Mouse (Mus musculus): ENCODE measurements around the gene Lrrc59. TPM values are rescaled to one million over a fixed set of nuclear protein-coding genes. Genes with fewer than 3 reads are reported as not detected.

Lrrc59 gene
- polyA plus RNA-seq, 1 experiment from 2014 or later = 138 TPM

- Histone ChIP-seq H3K4me2 (ENCODE audit: low read length) (no peak overlapping the region), H3K9ac (replicated peaks; ENCODE audit: low read length) (no peak overlapping the region), H3K9me3 (ENCODE audit: control insufficient read depth, low read length) (no peaks in the 10 kb centered on the region), H3K27me3 (ENCODE audit: control insufficient read depth, insufficient read depth, low read length) (no peaks in the 10 kb centered on the region), H3K36me3 (ENCODE audit: control insufficient read depth, insufficient read depth, low read length) (no peaks in the 10 kb centered on the region), H3K4me3 (replicated peaks; ENCODE audit: low read depth, low read length) (no peak overlapping the region), H3K4me1 (ENCODE audit: control insufficient read depth, insufficient read depth, low read length) (no peaks in the 10 kb centered on the region), H3K27ac (replicated peaks; ENCODE audit: low read depth, low read length) (no peak overlapping the region)
- no peak for ATAC-seq (ENCODE audit: low FRiP score, low TSS enrichment)
- DNase-seq = no peak
- 77% methylated on average over 2 of the region's 2 CpGs for WGBS
Observed at GRCm38 (mm10) chr11:94622162-94622561, 7.4 kb upstream of the Lrrc59 start.

GRCm38 (mm10) chr11:94629884-94630198 lies 274 bp downstream of the Lrrc59 start:
- peak overlapping the region; percentile 55; the same call in 1 of the 2 replicates for H3K27ac ChIP-seq (replicated peaks; ENCODE audit: low read depth, low read length)
- WGBS = under 1% methylated on average over 28 of the region's 28 CpGs
- no peak; the same call in 1 of the 2 replicates for ATAC-seq (ENCODE audit: low FRiP score, low TSS enrichment)
- no peaks in the 10 kb centered on the region for H3K27me3 ChIP-seq (ENCODE audit: control insufficient read depth, insufficient read depth, low read length)
- no peak for DNase-seq
- peaks cover 32% of the 10 kb centered on the region for H3K36me3 ChIP-seq (ENCODE audit: control insufficient read depth, insufficient read depth, low read length)
- H3K4me2 ChIP-seq (ENCODE audit: low read length) = peak overlapping the region; percentile 95
- H3K9me3 ChIP-seq (ENCODE audit: control insufficient read depth, low read length) = no peaks in the 10 kb centered on the region
- peak overlapping the region; percentile 84 for H3K9ac ChIP-seq (replicated peaks; ENCODE audit: low read length)
- H3K4me1 ChIP-seq (ENCODE audit: control insufficient read depth, insufficient read depth, low read length) = peaks cover 10% of the 10 kb centered on the region
- peak overlapping the region; percentile 96 for H3K4me3 ChIP-seq (replicated peaks; ENCODE audit: low read depth, low read length)

- peaks cover 37% of the 10 kb centered on the region for H3K36me3 ChIP-seq (ENCODE audit: control insufficient read depth, insufficient read depth, low read length)
- H3K9ac ChIP-seq (replicated peaks; ENCODE audit: low read length) = peak overlapping the region; percentile 84
- DNase-seq (peak; percentile 58), ATAC-seq (ENCODE audit: low FRiP score, low TSS enrichment) (no peak)
- peak overlapping the region; percentile 95 for H3K4me2 ChIP-seq (ENCODE audit: low read length)
- peak overlapping the region; percentile 55; the same call in 1 of the 2 replicates for H3K27ac ChIP-seq (replicated peaks; ENCODE audit: low read depth, low read length)
- no peaks in the 10 kb centered on the region for H3K9me3 ChIP-seq (ENCODE audit: control insufficient read depth, low read length)
- H3K27me3 ChIP-seq (ENCODE audit: control insufficient read depth, insufficient read depth, low read length) = no peaks in the 10 kb centered on the region
- H3K4me3 ChIP-seq (replicated peaks; ENCODE audit: low read depth, low read length) = peak overlapping the region; percentile 96
- WGBS = 16% methylated on average over 26 of the region's 26 CpGs
- H3K4me1 ChIP-seq (ENCODE audit: control insufficient read depth, insufficient read depth, low read length) = peaks cover 10% of the 10 kb centered on the region
Observed at GRCm38 (mm10) chr11:94630199-94631011, 838 bp downstream of the Lrrc59 start.

- Histone ChIP-seq H3K36me3 (ENCODE audit: control insufficient read depth, insufficient read depth, low read length) (peaks cover 53% of the 10 kb centered on the region), H3K4me3 (replicated peaks; ENCODE audit: low read depth, low read length) (no peak overlapping the region), H3K9ac (replicated peaks; ENCODE audit: low read length) (no peak overlapping the region), H3K27ac (replicated peaks; ENCODE audit: low read depth, low read length) (no peak overlapping the region), H3K9me3 (ENCODE audit: control insufficient read depth, low read length) (no peaks in the 10 kb centered on the region), H3K27me3 (ENCODE audit: control insufficient read depth, insufficient read depth, low read length) (no peaks in the 10 kb centered on the region), H3K4me1 (ENCODE audit: control insufficient read depth, insufficient read depth, low read length) (peaks cover 10% of the 10 kb centered on the region), H3K4me2 (ENCODE audit: low read length) (no peak overlapping the region)
- WGBS = 98% methylated on average over 5 of the region's 5 CpGs
- DNase-seq = no peak
- ATAC-seq (ENCODE audit: low FRiP score, low TSS enrichment) = no peak
Observed at GRCm38 (mm10) chr11:94631969-94632368, 2.4 kb downstream of the Lrrc59 start.

- Histone ChIP-seq H3K4me3 (replicated peaks; ENCODE audit: low read depth, low read length) (no peak overlapping the region), H3K4me2 (ENCODE audit: low read length) (no peak overlapping the region), H3K9me3 (ENCODE audit: control insufficient read depth, low read length) (no peaks in the 10 kb centered on the region), H3K9ac (replicated peaks; ENCODE audit: low read length) (no peak overlapping the region), H3K4me1 (ENCODE audit: control insufficient read depth, insufficient read depth, low read length) (peaks cover 10% of the 10 kb centered on the region), H3K27ac (replicated peaks; ENCODE audit: low read depth, low read length) (no peak overlapping the region), H3K36me3 (ENCODE audit: control insufficient read depth, insufficient read depth, low read length) (peaks cover 63% of the 10 kb centered on the region), H3K27me3 (ENCODE audit: control insufficient read depth, insufficient read depth, low read length) (no peaks in the 10 kb centered on the region)
- ATAC-seq (ENCODE audit: low FRiP score, low TSS enrichment) = no peak
- no peak for DNase-seq
- WGBS = 92% methylated on average over 8 of the region's 8 CpGs
Observed at GRCm38 (mm10) chr11:94632988-94633387, 3.4 kb downstream of the Lrrc59 start.

- Histone ChIP-seq H3K9ac (replicated peaks; ENCODE audit: low read length) (no peak overlapping the region), H3K4me3 (replicated peaks; ENCODE audit: low read depth, low read length) (no peak overlapping the region), H3K27me3 (ENCODE audit: control insufficient read depth, insufficient read depth, low read length) (no peaks in the 10 kb centered on the region), H3K27ac (replicated peaks; ENCODE audit: low read depth, low read length) (no peak overlapping the region), H3K9me3 (ENCODE audit: control insufficient read depth, low read length) (no peaks in the 10 kb centered on the region), H3K4me1 (ENCODE audit: control insufficient read depth, insufficient read depth, low read length) (peaks cover 10% of the 10 kb centered on the region), H3K36me3 (ENCODE audit: control insufficient read depth, insufficient read depth, low read length) (peaks cover 78% of the 10 kb centered on the region), H3K4me2 (ENCODE audit: low read length) (no peak overlapping the region)
- no peak for DNase-seq
- no peak for ATAC-seq (ENCODE audit: low FRiP score, low TSS enrichment)
- 89% methylated on average over 5 of the region's 5 CpGs for WGBS
Observed at GRCm38 (mm10) chr11:94634431-94634830, 4.9 kb downstream of the Lrrc59 start.

- no peak overlapping the region for H3K27ac ChIP-seq (replicated peaks; ENCODE audit: low read depth, low read length)
- no peak overlapping the region for H3K4me3 ChIP-seq (replicated peaks; ENCODE audit: low read depth, low read length)
- no peak overlapping the region for H3K4me2 ChIP-seq (ENCODE audit: low read length)
- H3K27me3 ChIP-seq (ENCODE audit: control insufficient read depth, insufficient read depth, low read length) = no peaks in the 10 kb centered on the region
- DNase-seq (no peak), ATAC-seq (ENCODE audit: low FRiP score, low TSS enrichment) (no peak)
- H3K4me1 ChIP-seq (ENCODE audit: control insufficient read depth, insufficient read depth, low read length) = no peaks in the 10 kb centered on the region
- no peaks in the 10 kb centered on the region for H3K9me3 ChIP-seq (ENCODE audit: control insufficient read depth, low read length)
- WGBS = 92% methylated on average over 8 of the region's 8 CpGs
- no peak overlapping the region for H3K9ac ChIP-seq (replicated peaks; ENCODE audit: low read length)
- H3K36me3 ChIP-seq (ENCODE audit: control insufficient read depth, insufficient read depth, low read length) = peaks cover 77% of the 10 kb centered on the region
Observed at GRCm38 (mm10) chr11:94644461-94645219, 15.1 kb downstream of the Lrrc59 start.

GRCm38 (mm10) chr11:94646457-94646856 lies 16.9 kb downstream of the Lrrc59 start:
- Histone ChIP-seq H3K27me3 (ENCODE audit: control insufficient read depth, insufficient read depth, low read length) (no peaks in the 10 kb centered on the region), H3K4me3 (replicated peaks; ENCODE audit: low read depth, low read length) (no peak overlapping the region), H3K9me3 (ENCODE audit: control insufficient read depth, low read length) (no peaks in the 10 kb centered on the region), H3K36me3 (ENCODE audit: control insufficient read depth, insufficient read depth, low read length) (peaks cover 70% of the 10 kb centered on the region), H3K4me1 (ENCODE audit: control insufficient read depth, insufficient read depth, low read length) (no peaks in the 10 kb centered on the region), H3K27ac (replicated peaks; ENCODE audit: low read depth, low read length) (no peak overlapping the region), H3K9ac (replicated peaks; ENCODE audit: low read length) (no peak overlapping the region), H3K4me2 (ENCODE audit: low read length) (no peak overlapping the region)
- ATAC-seq (ENCODE audit: low FRiP score, low TSS enrichment) (no peak), DNase-seq (no peak)
- WGBS = 97% methylated on average over 4 of the region's 4 CpGs

Measured in midbrain, embryonic 14.5 days (tissue).